Mouse (Mus musculus): ENCODE measurements around the gene Gm45194. TPM values are rescaled to one million over a fixed set of nuclear protein-coding genes. Genes with fewer than 3 reads are reported as not detected.

The Gm45194 gene
- not detected for polyA plus RNA-seq (2014; fragmentation: Illumina TruSeq; extraction: RNeasy Lipid Tissue Mini Kit (QIAGEN cat#74804); ENCODE audit: insufficient read depth, low read depth, low replicate concordance)

GRCm38 (mm10) chrX:111891089-111891488 is at the start of gene Gm45194:
TSS of gene Gm45194 (plus strand) at chrX:111891389.

DNA sequence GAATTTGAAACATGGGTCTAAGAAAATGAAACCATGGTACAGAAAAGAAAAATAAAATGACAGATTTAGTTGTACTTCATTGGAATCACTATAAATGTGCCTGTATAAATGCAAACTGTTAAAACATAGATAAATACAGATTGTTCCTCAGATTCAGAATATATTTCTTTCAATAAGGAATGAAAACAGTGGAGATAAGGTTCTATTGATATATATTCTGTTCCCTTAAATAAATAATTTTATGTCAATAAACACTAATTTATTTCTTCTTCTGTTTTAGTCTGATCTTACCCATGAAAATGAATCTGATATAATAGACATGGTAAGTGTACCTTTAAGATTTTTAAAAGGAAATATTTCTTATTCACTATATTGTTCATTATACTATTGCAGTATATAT is 119.5 kb downstream of the Gm45194 start, which contains the start of gene Tex16:
Tex16 (plus strand) TSS at position 301 of the 400 bp plus-strand sequence.

DNA sequence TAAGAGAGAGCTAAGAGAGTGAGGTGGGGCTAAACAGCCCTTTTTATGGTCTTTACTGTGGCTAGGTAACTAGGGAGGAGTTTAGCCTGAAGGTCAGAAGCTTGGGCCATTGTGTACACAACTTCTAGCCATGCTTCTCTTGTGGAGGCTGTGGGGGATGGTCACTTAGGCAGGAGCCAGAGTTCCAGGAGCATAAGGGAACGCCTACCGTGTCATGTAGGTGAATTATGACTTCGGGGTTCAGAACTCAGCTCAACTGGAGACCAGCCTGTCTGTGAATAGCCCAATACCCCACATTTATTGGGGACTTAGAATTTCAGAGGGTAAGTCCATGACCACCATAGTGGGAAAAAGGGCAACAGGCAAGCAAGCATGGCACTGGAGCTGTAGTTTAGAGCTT is 347.6 kb downstream of the Gm45194 start, which contains the start of gene 4933403O08Rik:
4933403O08Rik (plus strand) TSS at position 301 of the 400 bp plus-strand sequence.

Other genes starting within 250 kb of the Gm45194 start
- gene Hdx, start 194.3 kb upstream of the Gm45194 start, polyA plus RNA-seq (2014; fragmentation: Illumina TruSeq; extraction: RNeasy Lipid Tissue Mini Kit (QIAGEN cat#74804); ENCODE audit: insufficient read depth, low read depth, low replicate concordance), result 0.21 TPM
- gene Tex16, start 119.6 kb downstream of the Gm45194 start, polyA plus RNA-seq (2014; fragmentation: Illumina TruSeq; extraction: RNeasy Lipid Tissue Mini Kit (QIAGEN cat#74804); ENCODE audit: insufficient read depth, low read depth, low replicate concordance), result not detected